Mouse (Mus musculus): ENCODE data around the gene Ctc1.

The Ctc1 gene

DNA sequence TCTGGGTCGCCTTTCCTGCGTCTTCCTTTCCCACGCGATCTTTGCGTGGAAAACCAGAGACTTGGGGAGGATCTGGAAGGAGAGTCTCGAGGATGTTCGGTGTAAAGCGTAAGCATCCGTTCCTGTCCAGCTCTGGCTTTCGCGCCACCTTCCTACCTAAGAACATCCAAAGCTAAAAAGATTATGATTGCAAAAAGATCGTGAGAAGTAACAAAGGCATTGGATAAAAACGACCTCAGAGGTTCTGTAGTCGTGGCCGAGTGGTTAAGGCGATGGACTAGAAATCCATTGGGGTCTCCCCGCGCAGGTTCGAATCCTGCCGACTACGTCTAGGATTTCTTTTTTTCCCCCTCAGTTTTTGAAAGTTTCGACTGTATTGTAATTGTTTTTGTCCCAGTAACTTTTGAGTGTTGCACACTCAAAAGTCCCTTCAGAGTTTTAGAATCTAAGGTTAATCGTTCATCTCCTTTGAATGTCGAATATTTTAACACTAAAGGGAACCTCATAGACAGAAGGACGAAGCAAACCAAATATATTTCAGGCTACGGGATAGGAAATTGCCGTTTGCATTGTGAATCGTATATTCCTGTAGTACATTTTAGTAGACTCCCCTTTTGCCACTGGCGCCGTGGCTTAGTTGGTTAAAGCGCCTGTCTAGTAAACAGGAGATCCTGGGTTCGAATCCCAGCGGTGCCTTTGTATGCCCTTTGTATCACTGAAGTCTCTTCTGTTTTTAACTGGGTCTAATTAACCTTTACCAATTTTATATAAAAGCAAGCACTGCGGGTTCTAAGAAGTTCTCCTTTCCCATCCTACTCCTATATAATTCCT, 21.7 kb downstream of the Ctc1 start:
- Histone ChIP-seq H3K27me3 (ENCODE audit: insufficient read depth, low read length) (no peaks in the 10 kb centered on the region), H3K36me3 (ENCODE audit: insufficient read depth, low read length) (peaks cover 41% of the 10 kb centered on the region), H3K9me3 (ENCODE audit: low read length) (no peaks in the 10 kb centered on the region), H3K4me1 (replicated peaks; ENCODE audit: low read depth, low read length) (peaks cover 58% of the 10 kb centered on the region), H3K4me3 (replicated peaks; ENCODE audit: low read length) (peak overlapping the region; percentile 89)
- TF ChIP-seq POU5F1 (IDR thresholded peaks at IDR 0.05; ENCODE audit: borderline replicate concordance, low read length) (peak; percentile 17; the same call in 1 of the 2 replicates), NANOG (IDR thresholded peaks at IDR 0.05; ENCODE audit: borderline replicate concordance, low read length) (no peak), CTCF (conservative IDR thresholded peaks at IDR 0.05; ENCODE audit: low read length) (no peak)

DNA sequence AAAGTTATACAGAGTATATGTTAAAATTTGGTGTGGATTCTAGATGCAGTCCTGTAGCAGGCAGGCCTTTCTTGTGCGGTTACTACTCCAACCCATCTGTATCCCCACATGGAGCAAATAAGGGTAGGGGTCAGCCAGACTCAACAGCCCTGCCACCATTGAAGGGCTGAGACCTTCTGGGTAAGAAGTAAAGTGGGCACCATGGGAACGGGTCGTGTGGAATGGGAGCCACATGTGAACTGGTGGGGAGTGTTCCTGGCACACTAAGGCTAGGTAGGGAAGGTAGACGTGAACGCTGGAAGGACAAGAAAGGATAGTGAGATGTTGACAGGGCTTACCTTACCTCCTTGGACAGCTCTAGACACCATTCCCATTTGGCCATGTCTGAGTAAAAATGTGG, 22.5 kb downstream of the Ctc1 start:
- Histone ChIP-seq H3K4me1 (replicated peaks; ENCODE audit: low read depth, low read length) (peaks cover 52% of the 10 kb centered on the region), H3K27me3 (ENCODE audit: insufficient read depth, low read length) (no peaks in the 10 kb centered on the region), H3K36me3 (ENCODE audit: insufficient read depth, low read length) (peaks cover 34% of the 10 kb centered on the region), H3K4me3 (replicated peaks; ENCODE audit: low read length) (no peak overlapping the region), H3K9me3 (ENCODE audit: low read length) (no peaks in the 10 kb centered on the region)
- TF ChIP-seq CTCF (conservative IDR thresholded peaks at IDR 0.05; ENCODE audit: low read length) = no peak
- no peak for TF ChIP-seq NANOG (IDR thresholded peaks at IDR 0.05; ENCODE audit: borderline replicate concordance, low read length)
- no peak for TF ChIP-seq POU5F1 (IDR thresholded peaks at IDR 0.05; ENCODE audit: borderline replicate concordance, low read length)

GRCm38 (mm10) chr11:69045531-69046394, 30.1 kb downstream of the Ctc1 start, which contains the start of gene Aurkb:
Gene Aurkb, plus strand, starts transcription at chr11:69045647.
- Histone ChIP-seq H3K9me3 (ENCODE audit: low read length) (no peaks in the 10 kb centered on the region), H3K4me3 (replicated peaks; ENCODE audit: low read length) (peak within 1 kb of the TSS; percentile 96), H3K4me1 (replicated peaks; ENCODE audit: low read depth, low read length) (peaks cover 41% of the 10 kb centered on the region), H3K27me3 (ENCODE audit: insufficient read depth, low read length) (no peaks in the 10 kb centered on the region), H3K36me3 (ENCODE audit: insufficient read depth, low read length) (peaks cover 36% of the 10 kb centered on the region)
- TF ChIP-seq CTCF (conservative IDR thresholded peaks at IDR 0.05; ENCODE audit: low read length) = no peak
- no peak for TF ChIP-seq POU5F1 (IDR thresholded peaks at IDR 0.05; ENCODE audit: borderline replicate concordance, low read length)
- no peak for TF ChIP-seq NANOG (IDR thresholded peaks at IDR 0.05; ENCODE audit: borderline replicate concordance, low read length)

- Histone ChIP-seq H3K4me3 (replicated peaks; ENCODE audit: low read length) (peak overlapping the region; percentile 96), H3K4me1 (replicated peaks; ENCODE audit: low read depth, low read length) (peaks cover 46% of the 10 kb centered on the region), H3K9me3 (ENCODE audit: low read length) (no peaks in the 10 kb centered on the region), H3K36me3 (ENCODE audit: insufficient read depth, low read length) (peaks cover 42% of the 10 kb centered on the region), H3K27me3 (ENCODE audit: insufficient read depth, low read length) (no peaks in the 10 kb centered on the region)
- no peak for TF ChIP-seq CTCF (conservative IDR thresholded peaks at IDR 0.05; ENCODE audit: low read length)
- TF ChIP-seq POU5F1 (IDR thresholded peaks at IDR 0.05; ENCODE audit: borderline replicate concordance, low read length) = no peak
- no peak for TF ChIP-seq NANOG (IDR thresholded peaks at IDR 0.05; ENCODE audit: borderline replicate concordance, low read length)
Observed at GRCm38 (mm10) chr11:69046395-69046774, 30.7 kb downstream of the Ctc1 start.

GRCm38 (mm10) chr11:69047592-69047991, 31.9 kb downstream of the Ctc1 start:
- TF ChIP-seq NANOG (IDR thresholded peaks at IDR 0.05; ENCODE audit: borderline replicate concordance, low read length) = no peak
- no peak for TF ChIP-seq POU5F1 (IDR thresholded peaks at IDR 0.05; ENCODE audit: borderline replicate concordance, low read length)
- no peak for TF ChIP-seq CTCF (conservative IDR thresholded peaks at IDR 0.05; ENCODE audit: low read length)
- H3K36me3 ChIP-seq (ENCODE audit: insufficient read depth, low read length) = peaks cover 48% of the 10 kb centered on the region
- no peaks in the 10 kb centered on the region for H3K27me3 ChIP-seq (ENCODE audit: insufficient read depth, low read length)
- peak overlapping the region; percentile 96 for H3K4me3 ChIP-seq (replicated peaks; ENCODE audit: low read length)
- H3K4me1 ChIP-seq (replicated peaks; ENCODE audit: low read depth, low read length) = peaks cover 47% of the 10 kb centered on the region
- no peaks in the 10 kb centered on the region for H3K9me3 ChIP-seq (ENCODE audit: low read length)

GRCm38 (mm10) chr11:69048151-69048550, 32.4 kb downstream of the Ctc1 start:
- peak overlapping the region; percentile 96 for H3K4me3 ChIP-seq (replicated peaks; ENCODE audit: low read length)

DNA sequence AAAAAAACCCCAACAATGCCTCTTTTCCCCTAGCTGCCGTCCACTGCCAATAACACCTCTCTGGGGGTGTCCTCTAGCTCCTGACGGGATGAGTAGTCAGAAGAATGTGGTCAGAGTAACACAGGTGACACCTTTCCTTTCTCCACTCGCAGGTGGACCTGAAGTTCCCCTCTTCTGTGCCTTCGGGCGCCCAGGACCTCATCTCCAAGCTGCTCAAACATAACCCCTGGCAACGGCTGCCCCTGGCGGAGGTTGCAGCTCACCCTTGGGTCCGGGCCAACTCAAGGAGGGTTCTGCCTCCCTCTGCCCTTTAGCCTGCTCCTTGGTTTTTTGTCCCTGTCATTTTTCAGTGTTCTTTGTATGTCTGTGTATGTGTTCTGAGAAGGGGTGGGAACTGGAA, 35.0 kb downstream of the Ctc1 start:
- TF ChIP-seq NANOG (IDR thresholded peaks at IDR 0.05; ENCODE audit: borderline replicate concordance, low read length) = no peak
- no peak for TF ChIP-seq CTCF (conservative IDR thresholded peaks at IDR 0.05; ENCODE audit: low read length)
- TF ChIP-seq POU5F1 (IDR thresholded peaks at IDR 0.05; ENCODE audit: borderline replicate concordance, low read length) = no peak
- Histone ChIP-seq H3K4me3 (replicated peaks; ENCODE audit: low read length) (no peak overlapping the region), H3K36me3 (ENCODE audit: insufficient read depth, low read length) (peaks cover 48% of the 10 kb centered on the region), H3K9me3 (ENCODE audit: low read length) (no peaks in the 10 kb centered on the region), H3K27me3 (ENCODE audit: insufficient read depth, low read length) (no peaks in the 10 kb centered on the region), H3K4me1 (replicated peaks; ENCODE audit: low read depth, low read length) (peaks cover 68% of the 10 kb centered on the region)

More at GRCm38 (mm10) chr11:69048151-69048550, 32.4 kb downstream of the Ctc1 start:
- no peak for TF ChIP-seq CTCF (conservative IDR thresholded peaks at IDR 0.05; ENCODE audit: low read length)
- TF ChIP-seq NANOG (IDR thresholded peaks at IDR 0.05; ENCODE audit: borderline replicate concordance, low read length) = no peak
- TF ChIP-seq POU5F1 (IDR thresholded peaks at IDR 0.05; ENCODE audit: borderline replicate concordance, low read length) = no peak
- Histone ChIP-seq H3K27me3 (ENCODE audit: insufficient read depth, low read length) (no peaks in the 10 kb centered on the region), H3K9me3 (ENCODE audit: low read length) (no peaks in the 10 kb centered on the region), H3K36me3 (ENCODE audit: insufficient read depth, low read length) (peaks cover 48% of the 10 kb centered on the region), H3K4me1 (replicated peaks; ENCODE audit: low read depth, low read length) (peaks cover 53% of the 10 kb centered on the region)

DNA sequence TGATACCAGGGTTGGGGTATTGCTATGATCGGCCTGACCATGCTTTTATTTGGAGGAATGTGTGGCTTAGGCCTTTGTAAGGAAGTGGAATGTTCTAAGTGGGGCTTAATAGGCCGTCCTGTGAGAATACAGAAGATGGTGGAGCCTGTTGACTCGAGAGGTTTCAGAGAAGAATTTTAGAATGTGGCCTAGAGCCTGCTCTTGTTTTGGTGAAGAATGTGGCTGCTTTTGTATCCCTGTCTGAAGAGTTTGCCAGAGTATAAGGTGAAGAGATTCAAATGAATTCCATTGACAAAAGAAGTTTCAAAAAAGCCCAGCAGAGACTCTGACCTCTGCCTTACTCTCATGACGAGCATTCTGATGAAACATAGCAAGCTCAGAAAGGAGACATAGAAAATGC, 36.1 kb downstream of the Ctc1 start:
- peaks cover 62% of the 10 kb centered on the region for H3K4me1 ChIP-seq (replicated peaks; ENCODE audit: low read depth, low read length)
- TF ChIP-seq CTCF (conservative IDR thresholded peaks at IDR 0.05; ENCODE audit: low read length) = no peak
- no peak for TF ChIP-seq POU5F1 (IDR thresholded peaks at IDR 0.05; ENCODE audit: borderline replicate concordance, low read length)
- H3K27me3 ChIP-seq (ENCODE audit: insufficient read depth, low read length) = no peaks in the 10 kb centered on the region
- no peak overlapping the region for H3K4me3 ChIP-seq (replicated peaks; ENCODE audit: low read length)
- H3K9me3 ChIP-seq (ENCODE audit: low read length) = no peaks in the 10 kb centered on the region
- peaks cover 48% of the 10 kb centered on the region for H3K36me3 ChIP-seq (ENCODE audit: insufficient read depth, low read length)

Measured in E14TG2a.4 (cell line).